Mouse (Mus musculus): ENCODE measurements around the gene Mesp1.

The Mesp1 gene

GRCm38 (mm10) chr7:79793688-79794087 lies at the start of gene Mesp1:
Gene Mesp1, minus strand, starts transcription at chr7:79793788.
- no peak for DNase-seq (ENCODE audit: low read depth, low spot score)

GRCm38 (mm10) chr7:79842163-79842562 lies 48.6 kb upstream of the Mesp1 start:
- no peak for DNase-seq (ENCODE audit: low read depth, low spot score)

- no peak for DNase-seq (ENCODE audit: low read depth, low spot score)
Measured at GRCm38 (mm10) chr7:79837247-79837646, 43.7 kb upstream of the Mesp1 start.

GRCm38 (mm10) chr7:79835196-79835595 lies 41.6 kb upstream of the Mesp1 start:
- DNase-seq (ENCODE audit: low read depth, low spot score), result no peak

- no peak for DNase-seq (ENCODE audit: low read depth, low spot score)
Measured at GRCm38 (mm10) chr7:79832980-79833379, 39.4 kb upstream of the Mesp1 start.

GRCm38 (mm10) chr7:79831585-79831984 lies 38.0 kb upstream of the Mesp1 start:
- no peak for DNase-seq (ENCODE audit: low read depth, low spot score)

- no peak for DNase-seq (ENCODE audit: low read depth, low spot score)
Measured at GRCm38 (mm10) chr7:79831145-79831544, 37.6 kb upstream of the Mesp1 start.

- DNase-seq (ENCODE audit: low read depth, low spot score), result no peak
Measured at GRCm38 (mm10) chr7:79828341-79828740, 34.8 kb upstream of the Mesp1 start.

- no peak for DNase-seq (ENCODE audit: low read depth, low spot score)
Measured at GRCm38 (mm10) chr7:79822092-79822695, 28.6 kb upstream of the Mesp1 start.

- DNase-seq (ENCODE audit: low read depth, low spot score), result no peak
Measured at GRCm38 (mm10) chr7:79819996-79820395, 26.4 kb upstream of the Mesp1 start.

GRCm38 (mm10) chr7:79819515-79819914 lies 25.9 kb upstream of the Mesp1 start:
- no peak for DNase-seq (ENCODE audit: low read depth, low spot score)

- DNase-seq (ENCODE audit: low read depth, low spot score), result no peak
Measured at GRCm38 (mm10) chr7:79818321-79818720, 24.7 kb upstream of the Mesp1 start.

- no peak for DNase-seq (ENCODE audit: low read depth, low spot score)
Measured at GRCm38 (mm10) chr7:79813409-79813808, 19.8 kb upstream of the Mesp1 start.

- peak; percentile 37 for DNase-seq (ENCODE audit: low read depth, low spot score)
Measured at GRCm38 (mm10) chr7:79810611-79811506, 17.3 kb upstream of the Mesp1 start, which contains the start of gene Mesp2. Gene Mesp2, plus strand, starts transcription at chr7:79810727.

- DNase-seq (ENCODE audit: low read depth, low spot score), result no peak
Measured at GRCm38 (mm10) chr7:79808561-79808960, 15.0 kb upstream of the Mesp1 start.

GRCm38 (mm10) chr7:79803887-79804286 lies 10.3 kb upstream of the Mesp1 start:
- DNase-seq (ENCODE audit: low read depth, low spot score), result no peak

GRCm38 (mm10) chr7:79802037-79802436 lies 8.4 kb upstream of the Mesp1 start:
- no peak for DNase-seq (ENCODE audit: low read depth, low spot score)

- DNase-seq (ENCODE audit: low read depth, low spot score), result no peak
Measured at GRCm38 (mm10) chr7:79801391-79801790, 7.8 kb upstream of the Mesp1 start.

- no peak for DNase-seq (ENCODE audit: low read depth, low spot score)
Measured at GRCm38 (mm10) chr7:79800336-79800735, 6.7 kb upstream of the Mesp1 start.

- no peak for DNase-seq (ENCODE audit: low read depth, low spot score)
Measured at GRCm38 (mm10) chr7:79799506-79799905, 5.9 kb upstream of the Mesp1 start.

- DNase-seq (ENCODE audit: low read depth, low spot score), result peak; percentile 50
Measured at GRCm38 (mm10) chr7:79799048-79799447, 5.5 kb upstream of the Mesp1 start.

GRCm38 (mm10) chr7:79798606-79799005 lies 5.0 kb upstream of the Mesp1 start:
- DNase-seq (ENCODE audit: low read depth, low spot score), result peak; percentile 11

Data from retina, adult 2 months (tissue).